ENCODE assay signal across 8 mouse cellular contexts in the genomic region with DNA sequence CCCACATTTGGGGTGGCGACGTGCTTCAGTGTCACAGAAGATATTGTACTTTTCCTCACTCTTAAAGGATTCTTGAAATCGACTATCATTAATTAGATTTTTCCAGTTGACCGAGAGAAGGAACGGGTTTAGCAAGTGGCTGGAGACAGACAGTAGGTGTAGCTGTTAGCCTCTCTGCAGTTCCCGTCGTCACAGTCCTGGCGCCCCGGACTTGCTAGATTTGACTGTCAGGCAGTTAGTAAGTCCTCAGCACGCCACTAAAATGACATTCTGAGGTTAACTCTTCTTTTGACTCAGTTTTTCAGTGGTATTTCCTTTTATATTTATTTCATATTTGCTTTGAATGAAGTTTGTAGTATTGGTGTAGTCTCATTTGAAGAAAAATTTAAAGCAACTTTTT. TPM values are rescaled to one million over a fixed set of nuclear protein-coding genes. Genes with fewer than 3 reads are reported as not detected.
DNase-seq lines count a peak whose midpoint lies in the region; ATAC-seq and TF ChIP-seq lines count a peak whose summit lies in the region.

No protein-coding gene starts in this region.

- peak; percentile 18; the same call in 1 of the 2 replicates for TF ChIP-seq CTCF in testis, adult 2 months (IDR thresholded peaks at IDR 0.05; ENCODE audit: control insufficient read depth, insufficient read depth, insufficient replicate concordance, low read depth, low read length)
- no peak for TF ChIP-seq CTCF in olfactory bulb, adult 2 months (IDR thresholded peaks at IDR 0.05; ENCODE audit: insufficient read depth, low read depth, low read length)

- H3K27me3 ChIP-seq in testis, adult 2 months (ENCODE audit: control insufficient read depth, insufficient read depth, low read length) = no peaks in the 10 kb centered on the region
- no peaks in the 10 kb centered on the region for H3K27me3 ChIP-seq in heart, embryonic 15.5 days
- peaks cover 15% of the 10 kb centered on the region for H3K27me3 ChIP-seq in liver, embryonic 16.5 days (ENCODE audit: control insufficient read depth, insufficient read depth, low read depth, low read length)

- ATAC-seq in heart, embryonic 15.5 days (replicated peaks; ENCODE audit: insufficient number of reproducible peaks, insufficient read depth, low FRiP score, low read depth) = no peak
- no peak for ATAC-seq in liver, embryonic 16.5 days (ENCODE audit: low read depth)

- no peak overlapping the region for H3K9ac ChIP-seq in heart, embryonic 15.5 days
- no peak overlapping the region for H3K9ac ChIP-seq in liver, embryonic 16.5 days (ENCODE audit: low read depth, low read length)

- H3K4me3 ChIP-seq in testis, adult 2 months (ENCODE audit: control insufficient read depth, low read depth, low read length) = no peak overlapping the region
- peak overlapping the region; percentile 96 for H3K4me3 ChIP-seq in heart, embryonic 15.5 days
- no peak overlapping the region for H3K4me3 ChIP-seq in liver, embryonic 16.5 days (ENCODE audit: low read depth, low read length)
- peak overlapping the region; percentile 27; the same call in 1 of the 2 replicates for H3K4me3 ChIP-seq in olfactory bulb, adult 2 months (ENCODE audit: insufficient read depth, low read depth, low read length)

- H3K4me1 ChIP-seq in testis, adult 2 months (ENCODE audit: control insufficient read depth, insufficient read depth, low read length) = peaks cover 7% of the 10 kb centered on the region
- H3K4me1 ChIP-seq in heart, embryonic 15.5 days (replicated peaks) = peaks cover 21% of the 10 kb centered on the region
- peaks cover 10% of the 10 kb centered on the region for H3K4me1 ChIP-seq in liver, embryonic 16.5 days (ENCODE audit: control insufficient read depth, low read depth, low read length)
- peaks cover 11% of the 10 kb centered on the region; the same call in 1 of the 2 replicates for H3K4me1 ChIP-seq in olfactory bulb, adult 2 months (ENCODE audit: control insufficient read depth, insufficient read depth, low read length)

- 19% methylated on average over 10 of the region's 10 CpGs for WGBS in heart, embryonic 15.5 days
- 19% methylated on average over 10 of the region's 10 CpGs for WGBS in liver, embryonic 16.5 days (ENCODE audit: insufficient replicate concordance)
- 7% methylated on average over 10 of the region's 10 CpGs for WGBS in olfactory bulb, adult 2 months

- peak overlapping the region; percentile 93 for H3K4me2 ChIP-seq in heart, embryonic 15.5 days
- H3K4me2 ChIP-seq in liver, embryonic 16.5 days (ENCODE audit: low read depth, low read length) = peak overlapping the region; percentile 85; the same call in 1 of the 2 replicates

- no peaks in the 10 kb centered on the region for H3K36me3 ChIP-seq in testis, adult 2 months (ENCODE audit: control insufficient read depth, insufficient read depth, low read length)
- no peaks in the 10 kb centered on the region for H3K36me3 ChIP-seq in heart, embryonic 15.5 days
- H3K36me3 ChIP-seq in liver, embryonic 16.5 days (ENCODE audit: control insufficient read depth, insufficient read depth) = no peaks in the 10 kb centered on the region

- no peak for DNase-seq in testis, postnatal 14 days (ENCODE audit: low spot score)
- DNase-seq in embryo, embryonic 10.5 days (ENCODE audit: low spot score) = peak; percentile 63
- DNase-seq in kidney, postnatal 14 days = peak; percentile 70
- no peak for DNase-seq in MN1 (ENCODE audit: low spot score)

- H3K9me3 ChIP-seq in heart, embryonic 15.5 days (replicated peaks) = no peaks in the 10 kb centered on the region
- no peaks in the 10 kb centered on the region for H3K9me3 ChIP-seq in liver, embryonic 16.5 days (replicated peaks; ENCODE audit: control insufficient read depth, low read length)

- TF ChIP-seq POLR2A in testis, adult 2 months (IDR thresholded peaks at IDR 0.05; ENCODE audit: control insufficient read depth, low read depth, low read length) = no peak
- TF ChIP-seq POLR2A in olfactory bulb, adult 2 months (IDR thresholded peaks at IDR 0.05; ENCODE audit: insufficient read depth, low read depth, low read length) = no peak

- no peak overlapping the region for H3K27ac ChIP-seq in testis, adult 2 months (ENCODE audit: control insufficient read depth, insufficient read depth, low read depth, low read length)
- H3K27ac ChIP-seq in heart, embryonic 15.5 days = no peak overlapping the region
- H3K27ac ChIP-seq in liver, embryonic 16.5 days (ENCODE audit: low read length) = no peak overlapping the region
- no peak overlapping the region for H3K27ac ChIP-seq in olfactory bulb, adult 2 months (ENCODE audit: insufficient read depth, low read depth, low read length)

RNA-seq across cellular contexts. Expression of a gene that starts 2.5 kb away (rescaled TPM):
- 19.5 and 22.5 TPM in 2 replicates for polyA plus RNA-seq in testis, adult 2 months (2012; rRNA removed)
- polyA plus RNA-seq in heart, embryonic 15.5 days (2015; fragmentation: Nextera tagmentation; extraction: Ambion mirVana) = 16.9 and 22.3 TPM in 2 replicates
- polyA plus RNA-seq in liver, embryonic 16.5 days (2015; fragmentation: Nextera tagmentation; extraction: Ambion mirVana) = 4.0 and 4.2 TPM in 2 replicates
- 50.5 and 289 TPM in 2 replicates for polyA plus RNA-seq in olfactory bulb, adult 2 months (2012; ENCODE audit: insufficient read depth, insufficient read length, low replicate concordance, missing spikeins)

Comparison
In these comparisons a context has a peak if more than half of its experiments do, and no peak if none do; other contexts are left out.
1. H3K4me3 ChIP-seq: peak in heart, embryonic 15.5 days (single experiment) and olfactory bulb, adult 2 months (single experiment); none in testis, adult 2 months (single experiment) and liver, embryonic 16.5 days (single experiment).
2. DNase-seq: peak in embryo, embryonic 10.5 days (single experiment) and kidney, postnatal 14 days (single experiment); none in testis, postnatal 14 days (single experiment) and MN1 (single experiment).